15 mouse cellular contexts compared by ENCODE assay signal in the genomic region with DNA sequence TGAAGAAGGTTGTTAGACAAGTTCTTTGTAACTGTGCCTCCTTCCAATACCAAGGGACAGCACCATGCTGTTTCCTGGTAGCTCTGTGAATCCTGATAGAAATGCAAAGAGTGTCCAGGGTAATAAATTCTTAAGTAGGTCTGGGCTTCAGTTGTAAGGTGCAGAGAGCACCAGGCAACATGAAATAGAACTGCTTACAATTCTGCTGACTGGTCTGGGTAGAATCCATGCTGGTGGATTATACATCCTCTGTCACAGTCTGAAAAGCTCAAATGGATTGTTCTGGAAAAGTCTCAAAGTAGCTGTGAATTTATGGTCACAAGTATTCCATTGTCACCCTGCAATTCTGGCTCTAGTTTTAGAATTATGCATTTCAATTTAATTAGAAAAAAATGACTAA.
"Had no signal": no experiment of that assay in that cellular context is flagged by ENCODE, and none has a peak within 500 bp of the region (broad histone marks: within the 10 kb centered on the region; RNA-seq: fewer than 3 reads in every experiment).

No protein-coding gene starts in this region.

- H3K4me2 ChIP-seq: neural tube, embryonic 13.5 days; stomach, embryonic 15.5 days had no signal

- DNase-seq: retina, postnatal 1 day; right cerebral cortex, adult 18-20 months; right cerebral cortex, postnatal 14 days; right cerebral cortex, postnatal 25 days; right cerebral cortex, postnatal 4 days; spleen, adult 18-20 months; thymus, adult 18-20 months; thymus, adult 2 months; thymus, postnatal 14 days; thymus, postnatal 25 days; thymus, postnatal 36 days; thymus, postnatal 4 days had no signal

- H3K9ac ChIP-seq: neural tube, embryonic 13.5 days; stomach, embryonic 15.5 days had no signal

- H3K27ac ChIP-seq: neural tube, embryonic 13.5 days; stomach, embryonic 15.5 days; stomach, postnatal 0 days had no signal

- H3K9me3 ChIP-seq: neural tube, embryonic 13.5 days; stomach, embryonic 15.5 days had no signal

- H3K36me3 ChIP-seq: neural tube, embryonic 13.5 days; stomach, embryonic 15.5 days had no signal

- H3K4me1 ChIP-seq: neural tube, embryonic 13.5 days; stomach, embryonic 15.5 days had no signal

- H3K4me3 ChIP-seq: neural tube, embryonic 13.5 days; stomach, embryonic 15.5 days had no signal

- H3K27me3 ChIP-seq: neural tube, embryonic 13.5 days; stomach, embryonic 15.5 days had no signal
